Mouse (Mus musculus) activated CD4-positive, CD25-positive, alpha-beta regulatory T cell (primary cell): ENCODE data around the gene Smarcd3. TPM values are rescaled to one million over a fixed set of nuclear protein-coding genes. Genes with fewer than 3 reads are reported as not detected.

Experiments used
- polyA plus RNA-seq, 2 experiments: library from polyadenylated mRNA; unstranded; fragments of 100-300 nt; shearing (Covaris generic); gene quantifications; one replicate each; pipeline ENCODE4 v1.2.1; 2017

Gene Smarcd3
- polyA plus RNA-seq = 1 to 10 TPM; 1.0 to 4.9 TPM

DNA sequence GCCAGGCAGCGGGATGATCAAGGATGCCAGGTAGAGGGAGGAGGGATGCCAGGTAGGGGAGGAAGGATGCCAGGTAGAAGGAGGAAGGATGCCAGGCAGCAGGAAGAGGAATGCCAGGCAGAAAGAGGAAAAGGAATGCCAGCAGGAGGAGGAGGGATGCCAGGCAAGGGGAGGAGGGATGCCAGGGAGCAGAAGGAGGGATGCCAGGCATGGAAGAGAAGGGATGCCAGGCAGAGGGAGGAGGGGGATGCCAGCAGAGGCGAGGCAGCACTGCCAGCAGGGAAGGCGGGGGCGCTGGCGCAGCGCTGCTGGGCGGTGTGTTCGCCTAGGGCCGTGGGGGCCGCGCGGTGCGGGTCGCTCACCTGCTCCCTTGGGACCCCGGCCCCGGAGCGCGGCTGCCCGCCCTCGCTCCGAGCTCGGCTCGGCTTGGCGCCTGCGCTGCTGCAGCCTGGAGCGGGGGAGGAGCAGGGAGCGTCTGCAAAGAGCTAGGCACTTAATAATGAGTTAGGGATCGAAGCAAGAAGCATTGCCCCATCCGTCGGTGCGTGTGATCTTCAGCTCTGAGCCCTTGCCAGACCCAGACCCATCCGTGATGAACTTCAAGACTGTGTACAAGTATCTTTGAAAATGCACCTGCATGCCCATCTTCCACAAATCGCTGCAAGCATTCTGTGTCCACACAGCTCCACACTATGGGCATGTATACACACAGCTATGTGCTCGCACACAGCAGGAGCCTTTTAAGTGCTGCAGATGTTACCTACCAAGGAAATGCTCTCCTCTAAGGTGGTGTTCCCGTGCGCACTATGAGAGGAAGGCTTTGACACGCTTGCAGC is at the start of gene Smarcd3:
Gene Smarcd3 (minus strand): TSS at position 426 of the 836 bp plus-strand sequence.

DNA sequence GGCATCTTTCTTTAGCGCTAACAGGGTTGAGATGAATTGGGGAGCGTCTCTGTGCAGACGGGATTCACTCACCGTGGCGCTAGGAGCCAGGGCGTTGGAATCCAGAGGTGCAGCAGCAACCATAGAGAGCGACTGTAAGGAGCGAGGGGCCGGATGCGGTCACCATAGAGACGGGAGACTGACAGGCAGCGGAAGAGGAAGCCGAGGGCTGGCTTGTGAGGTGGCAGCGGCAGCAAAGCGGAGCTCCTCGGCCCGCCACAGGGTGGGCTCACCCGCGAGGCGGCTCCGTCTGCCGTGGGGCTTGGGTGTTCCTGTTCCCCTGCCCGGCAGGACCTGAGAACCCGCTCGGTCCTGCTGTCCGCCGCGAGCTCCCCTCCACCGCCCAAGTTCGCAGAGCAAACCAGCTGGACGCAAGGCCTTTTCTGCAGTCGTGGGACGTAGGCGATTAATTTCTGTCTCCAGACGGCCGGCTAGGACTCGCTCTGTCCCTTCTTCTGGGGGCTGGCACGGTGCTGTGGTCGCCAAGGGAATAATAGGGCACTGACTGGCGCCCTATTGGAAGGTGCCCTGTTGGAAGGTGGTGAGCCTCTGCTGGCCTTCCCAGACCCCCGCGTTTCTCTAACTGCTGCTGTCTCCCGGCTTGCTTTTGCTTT is 37.5 kb downstream of the Smarcd3 start, which contains the start of gene Chpf2:
Gene Chpf2 (plus strand): TSS at position 195 of the 653 bp plus-strand sequence.

DNA sequence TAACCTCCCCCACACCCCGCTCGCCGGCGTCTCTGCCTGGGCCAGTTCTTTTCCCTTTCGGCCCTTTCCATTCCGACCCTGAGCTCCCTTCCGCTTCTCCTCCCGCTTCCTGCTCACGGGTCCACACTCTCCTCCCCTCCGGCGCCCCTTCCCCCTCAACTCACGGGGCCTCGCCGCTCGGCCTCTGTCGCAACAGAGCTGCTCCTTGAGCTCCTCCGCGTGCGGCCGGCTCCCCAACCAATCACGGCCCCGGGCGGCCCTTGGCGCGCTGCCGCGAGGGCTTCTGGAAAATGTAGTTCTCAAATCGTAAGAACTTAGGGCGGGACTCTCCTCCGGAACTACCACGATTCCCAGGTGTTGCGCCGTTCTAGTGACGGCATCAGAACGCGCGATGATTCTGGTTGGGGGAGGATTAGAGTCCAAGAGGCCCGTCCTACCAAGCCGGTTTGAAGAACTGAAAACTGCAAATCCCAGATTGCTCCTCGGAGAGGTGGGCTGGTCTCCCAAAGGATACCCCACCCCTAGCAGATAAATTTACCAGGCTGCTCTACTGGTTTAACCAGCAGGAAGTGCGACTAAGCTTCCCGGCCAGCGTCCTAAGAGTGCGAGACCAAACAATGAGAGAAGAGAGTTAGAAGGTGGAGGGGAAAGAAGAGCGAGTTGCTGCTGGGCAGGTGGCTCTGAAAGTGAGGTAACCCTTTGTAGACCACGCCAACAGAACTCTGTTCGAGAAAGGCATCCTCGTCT is 46.9 kb downstream of the Smarcd3 start, which contains the start of gene Abcf2:
Gene Abcf2 (minus strand): TSS at position 285 of the 747 bp plus-strand sequence.

DNA sequence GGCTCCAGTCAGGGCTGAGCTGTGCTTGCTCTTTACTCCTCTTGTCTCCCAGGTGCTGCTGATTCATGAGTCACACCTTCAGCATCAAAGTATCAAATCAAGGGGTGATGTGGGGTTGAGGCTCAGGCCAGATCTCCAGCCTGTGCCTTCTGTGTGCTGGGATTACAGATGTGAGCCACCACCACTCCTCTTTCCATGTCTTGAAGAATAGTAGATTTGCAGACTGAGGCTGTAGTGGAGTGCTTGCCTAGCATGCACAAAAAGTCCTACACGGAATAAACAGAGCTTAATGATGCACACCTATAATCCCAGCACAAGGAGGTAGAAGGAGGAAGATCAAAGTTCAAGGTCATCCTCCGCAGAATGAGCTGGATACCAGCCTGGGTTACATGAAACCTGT is 67.5 kb downstream of the Smarcd3 start, which contains the start of gene 4931409K22Rik:
Gene 4931409K22Rik (minus strand): TSS at position 101 of the 400 bp plus-strand sequence.

Other genes starting within 250 kb of the Smarcd3 start
- gene Atg9b, start 232.3 kb downstream of the Smarcd3 start, polyA plus RNA-seq = 1 to 10 TPM in 1 of 2 experiments, under 1 TPM in 1; 1.00 to 1.1 TPM
- 10 to 100 TPM; 21.5 to 24.9 TPM for gene Abcb8, start 230.7 kb downstream of the Smarcd3 start, polyA plus RNA-seq
- gene Asic3, start 211.0 kb downstream of the Smarcd3 start, polyA plus RNA-seq = not detected
- gene Cdk5, start 200.9 kb downstream of the Smarcd3 start, polyA plus RNA-seq = 100 to 1,000 TPM in 1 of 2 experiments, 10 to 100 TPM in 1; 83.9 to 101 TPM
- gene Slc4a2, start 200.6 kb downstream of the Smarcd3 start, polyA plus RNA-seq = 10 to 100 TPM; 22.6 to 29.7 TPM
- 100 to 1,000 TPM; 103 to 108 TPM for gene Fastk, start 179.1 kb downstream of the Smarcd3 start, polyA plus RNA-seq
- gene Tmub1, start 176.6 kb downstream of the Smarcd3 start, polyA plus RNA-seq = 10 to 100 TPM; 56.9 to 63.6 TPM
- gene Agap3, start 172.2 kb downstream of the Smarcd3 start, polyA plus RNA-seq = 10 to 100 TPM; 39.7 to 47.0 TPM
- under 1 TPM in 1 of 2 experiments, not detected in 1; 0.05 TPM for gene Gbx1, start 97.2 kb downstream of the Smarcd3 start, polyA plus RNA-seq
- gene Asb10, start 83.4 kb downstream of the Smarcd3 start, polyA plus RNA-seq = under 1 TPM in 1 of 2 experiments, not detected in 1; 0.07 TPM
- gene 4931409K22Rik, start 67.6 kb downstream of the Smarcd3 start, polyA plus RNA-seq = not detected
- gene Abcf2, start 46.9 kb downstream of the Smarcd3 start, polyA plus RNA-seq = 10 to 100 TPM; 62.4 to 65.3 TPM
- 10 to 100 TPM; 23.6 to 33.5 TPM for gene Chpf2, start 37.7 kb downstream of the Smarcd3 start, polyA plus RNA-seq
- gene Nub1, start 61.1 kb upstream of the Smarcd3 start, polyA plus RNA-seq = 10 to 100 TPM; 73.9 to 80.8 TPM
- under 1 TPM in 1 of 2 experiments, not detected in 1; 0.06 TPM for gene Wdr86, start 106.3 kb upstream of the Smarcd3 start, polyA plus RNA-seq
- gene Crygn, start 133.6 kb upstream of the Smarcd3 start, polyA plus RNA-seq = 1 to 10 TPM; 1.5 to 1.6 TPM
- 100 to 1,000 TPM; 138 to 144 TPM for gene Rheb, start 218.2 kb upstream of the Smarcd3 start, polyA plus RNA-seq